Mouse (Mus musculus) ES-E14 (cell line): ENCODE results near the gene Inpp5e.

ENCODE experiments used
- CHD2 ChIP-seq: IDR thresholded peaks from 2 replicates; pipeline ENCODE4 v1.6.1; 2014; ENCODE audit warnings: mild to moderate bottlenecking, low read depth, low read length, inconsistent platforms
- HCFC1 ChIP-seq: IDR thresholded peaks from 2 replicates; pipeline ENCODE4 v1.6.1; 2012; ENCODE audit warnings: low read length, inconsistent platforms, borderline replicate concordance; ENCODE audit not compliant: insufficient read depth
- MAFK ChIP-seq: IDR thresholded peaks from 2 replicates; pipeline ENCODE4 v1.6.1; 2014; ENCODE audit warnings: mild to moderate bottlenecking, low read depth, low read length, inconsistent platforms; ENCODE audit not compliant: insufficient read depth
- ZC3H11A ChIP-seq: IDR thresholded peaks from 2 replicates; pipeline ENCODE4 v1.6.1; 2012; ENCODE audit warnings: low read depth, mild to moderate bottlenecking, inconsistent platforms, low read length, borderline replicate concordance
- ZNF384 ChIP-seq: IDR thresholded peaks from 2 replicates; pipeline ENCODE4 v1.6.1; 2012; ENCODE audit warnings: low read depth, low read length, inconsistent platforms

- TF ChIP-seq ZNF384 (no peak), HCFC1 (no peak), ZC3H11A (no peak), CHD2 (no peak), MAFK (no peak)
Observed at GRCm38 (mm10) chr2:26399647-26400046, 9.4 kb downstream of the Inpp5e start.
